Mouse (Mus musculus): ENCODE measurements around the gene Slc28a3. TPM values are rescaled to one million over a fixed set of nuclear protein-coding genes. Genes with fewer than 3 reads are reported as not detected.
A peak's percentile ranks its signal among the peaks of the same experiment; 100 is the strongest.

Gene Slc28a3
- polyA plus RNA-seq, 1 experiment: not detected

- Histone ChIP-seq H3K36me3 (ENCODE audit: control insufficient read depth, insufficient read depth, low read length) (no peaks in the 10 kb centered on the region), H3K4me3 (ENCODE audit: insufficient read depth, low read depth, low read length) (no peak overlapping the region), H3K27ac (ENCODE audit: insufficient read depth, low read depth, low read length) (no peak overlapping the region), H3K4me1 (ENCODE audit: control insufficient read depth, insufficient read depth, low read length) (no peaks in the 10 kb centered on the region), H3K27me3 (replicated peaks; ENCODE audit: control insufficient read depth, insufficient read depth, low read length) (no peaks in the 10 kb centered on the region)
- WGBS: 49% methylated on average over 12 of the region's 12 CpGs
- no peak for DNase-seq
- TF ChIP-seq CTCF (conservative IDR thresholded peaks at IDR 0.05; ENCODE audit: insufficient read depth, insufficient read length, low read depth, low read length): no peak
- no peak for TF ChIP-seq POLR2A (IDR thresholded peaks at IDR 0.05; ENCODE audit: low read depth, low read length)
Observed at GRCm38 (mm10) chr13:58543688-58544408, 66.8 kb downstream of the Slc28a3 start.

- Histone ChIP-seq H3K4me3 (ENCODE audit: insufficient read depth, low read depth, low read length) (no peak overlapping the region), H3K27me3 (replicated peaks; ENCODE audit: control insufficient read depth, insufficient read depth, low read length) (no peaks in the 10 kb centered on the region), H3K4me1 (ENCODE audit: control insufficient read depth, insufficient read depth, low read length) (no peaks in the 10 kb centered on the region), H3K36me3 (ENCODE audit: control insufficient read depth, insufficient read depth, low read length) (no peaks in the 10 kb centered on the region), H3K27ac (ENCODE audit: insufficient read depth, low read depth, low read length) (no peak overlapping the region)
- peak; percentile 75 for DNase-seq
- peak; percentile 91 for TF ChIP-seq CTCF (conservative IDR thresholded peaks at IDR 0.05; ENCODE audit: insufficient read depth, insufficient read length, low read depth, low read length)
- no peak for TF ChIP-seq POLR2A (IDR thresholded peaks at IDR 0.05; ENCODE audit: low read depth, low read length)
- WGBS: 38% methylated on average over 7 of the region's 7 CpGs
Observed at GRCm38 (mm10) chr13:58543066-58543465, 67.6 kb downstream of the Slc28a3 start.

DNA sequence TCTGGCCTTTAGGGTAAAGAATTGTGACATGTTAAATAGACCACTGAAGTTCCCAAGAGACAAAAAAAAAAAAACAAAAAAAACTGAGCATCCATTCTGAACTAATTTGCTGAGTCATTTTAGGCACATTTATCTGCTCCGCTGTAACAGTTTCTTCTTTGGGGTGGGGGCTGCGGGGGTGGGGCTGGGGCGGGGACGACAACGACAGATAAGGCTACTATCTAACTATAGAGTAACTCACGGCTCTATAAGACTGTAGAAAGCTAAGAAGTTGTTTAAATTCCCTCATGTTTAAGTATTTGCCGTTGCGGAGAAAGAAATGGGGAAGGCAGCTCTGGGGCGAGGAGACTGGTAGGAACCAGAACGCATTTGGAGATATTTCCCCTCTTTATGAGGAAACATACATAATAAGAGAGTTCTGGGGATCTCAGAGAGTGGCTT lies 68.1 kb downstream of the Slc28a3 start:
- 92% methylated on average over 10 of the region's 10 CpGs for WGBS
- TF ChIP-seq POLR2A (IDR thresholded peaks at IDR 0.05; ENCODE audit: low read depth, low read length): no peak
- TF ChIP-seq CTCF (conservative IDR thresholded peaks at IDR 0.05; ENCODE audit: insufficient read depth, insufficient read length, low read depth, low read length): no peak
- Histone ChIP-seq H3K36me3 (ENCODE audit: control insufficient read depth, insufficient read depth, low read length) (no peaks in the 10 kb centered on the region), H3K4me3 (ENCODE audit: insufficient read depth, low read depth, low read length) (no peak overlapping the region), H3K4me1 (ENCODE audit: control insufficient read depth, insufficient read depth, low read length) (no peaks in the 10 kb centered on the region), H3K27ac (ENCODE audit: insufficient read depth, low read depth, low read length) (no peak overlapping the region), H3K27me3 (replicated peaks; ENCODE audit: control insufficient read depth, insufficient read depth, low read length) (no peaks in the 10 kb centered on the region)
- no peak for DNase-seq

- no peak for TF ChIP-seq CTCF (conservative IDR thresholded peaks at IDR 0.05; ENCODE audit: insufficient read depth, insufficient read length, low read depth, low read length)
- TF ChIP-seq POLR2A (IDR thresholded peaks at IDR 0.05; ENCODE audit: low read depth, low read length): no peak
- H3K4me1 ChIP-seq (ENCODE audit: control insufficient read depth, insufficient read depth, low read length): no peaks in the 10 kb centered on the region
- no peak overlapping the region for H3K27ac ChIP-seq (ENCODE audit: insufficient read depth, low read depth, low read length)
- no peak overlapping the region for H3K4me3 ChIP-seq (ENCODE audit: insufficient read depth, low read depth, low read length)
- DNase-seq: no peak
- no peaks in the 10 kb centered on the region for H3K27me3 ChIP-seq (replicated peaks; ENCODE audit: control insufficient read depth, insufficient read depth, low read length)
- WGBS: 82% methylated on average over 8 of the region's 8 CpGs
- no peaks in the 10 kb centered on the region for H3K36me3 ChIP-seq (ENCODE audit: control insufficient read depth, insufficient read depth, low read length)
Observed at GRCm38 (mm10) chr13:58542167-58542566, 68.5 kb downstream of the Slc28a3 start.

GRCm38 (mm10) chr13:58541620-58542019 lies 69.1 kb downstream of the Slc28a3 start:
- DNase-seq: no peak
- H3K36me3 ChIP-seq (ENCODE audit: control insufficient read depth, insufficient read depth, low read length): no peaks in the 10 kb centered on the region
- TF ChIP-seq POLR2A (IDR thresholded peaks at IDR 0.05; ENCODE audit: low read depth, low read length): no peak
- no peak for TF ChIP-seq CTCF (conservative IDR thresholded peaks at IDR 0.05; ENCODE audit: insufficient read depth, insufficient read length, low read depth, low read length)
- H3K27me3 ChIP-seq (replicated peaks; ENCODE audit: control insufficient read depth, insufficient read depth, low read length): no peaks in the 10 kb centered on the region
- H3K4me3 ChIP-seq (ENCODE audit: insufficient read depth, low read depth, low read length): no peak overlapping the region
- H3K4me1 ChIP-seq (ENCODE audit: control insufficient read depth, insufficient read depth, low read length): no peaks in the 10 kb centered on the region
- WGBS: 78% methylated on average over 4 of the region's 4 CpGs
- H3K27ac ChIP-seq (ENCODE audit: insufficient read depth, low read depth, low read length): no peak overlapping the region

- WGBS: 80% methylated on average over 7 of the region's 7 CpGs
Observed at GRCm38 (mm10) chr13:58538966-58539365, 71.7 kb downstream of the Slc28a3 start.

DNA sequence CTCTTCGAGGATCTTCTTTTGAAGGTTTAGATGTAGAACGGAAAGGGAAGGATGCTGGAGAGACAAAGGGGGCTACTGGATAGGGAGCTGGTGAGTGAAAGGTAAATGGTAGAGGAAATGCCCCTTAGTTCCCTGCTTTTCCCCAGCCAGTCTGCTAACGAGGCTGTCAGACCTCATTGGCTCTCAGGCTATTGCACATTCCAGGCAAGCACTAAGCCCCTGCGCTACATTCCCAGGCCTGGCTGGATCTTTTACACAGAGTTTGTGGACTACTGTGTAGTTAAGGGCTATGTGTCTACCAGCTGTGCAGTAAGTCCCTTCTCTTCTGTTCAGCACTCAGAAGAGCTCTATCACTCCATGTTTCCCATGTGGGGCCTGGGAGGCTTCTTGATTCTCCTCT lies 72.3 kb downstream of the Slc28a3 start:
- Histone ChIP-seq H3K27ac (ENCODE audit: insufficient read depth, low read depth, low read length) (no peak overlapping the region), H3K4me1 (ENCODE audit: control insufficient read depth, insufficient read depth, low read length) (no peaks in the 10 kb centered on the region), H3K4me3 (ENCODE audit: insufficient read depth, low read depth, low read length) (no peak overlapping the region), H3K27me3 (replicated peaks; ENCODE audit: control insufficient read depth, insufficient read depth, low read length) (no peaks in the 10 kb centered on the region), H3K36me3 (ENCODE audit: control insufficient read depth, insufficient read depth, low read length) (no peaks in the 10 kb centered on the region)
- DNase-seq: no peak
- 64% methylated on average over 4 of the region's 4 CpGs for WGBS
- TF ChIP-seq POLR2A (IDR thresholded peaks at IDR 0.05; ENCODE audit: low read depth, low read length): no peak
- no peak for TF ChIP-seq CTCF (conservative IDR thresholded peaks at IDR 0.05; ENCODE audit: insufficient read depth, insufficient read length, low read depth, low read length)

More at GRCm38 (mm10) chr13:58538966-58539365, 71.7 kb downstream of the Slc28a3 start:
- H3K27me3 ChIP-seq (replicated peaks; ENCODE audit: control insufficient read depth, insufficient read depth, low read length): no peaks in the 10 kb centered on the region
- H3K27ac ChIP-seq (ENCODE audit: insufficient read depth, low read depth, low read length): no peak overlapping the region
- no peak overlapping the region for H3K4me3 ChIP-seq (ENCODE audit: insufficient read depth, low read depth, low read length)
- no peaks in the 10 kb centered on the region for H3K4me1 ChIP-seq (ENCODE audit: control insufficient read depth, insufficient read depth, low read length)
- DNase-seq: no peak
- TF ChIP-seq POLR2A (IDR thresholded peaks at IDR 0.05; ENCODE audit: low read depth, low read length) (no peak), CTCF (conservative IDR thresholded peaks at IDR 0.05; ENCODE audit: insufficient read depth, insufficient read length, low read depth, low read length) (no peak)
- H3K36me3 ChIP-seq (ENCODE audit: control insufficient read depth, insufficient read depth, low read length): no peaks in the 10 kb centered on the region
